8 mouse cellular contexts compared by ENCODE assay signal in the genomic region with DNA sequence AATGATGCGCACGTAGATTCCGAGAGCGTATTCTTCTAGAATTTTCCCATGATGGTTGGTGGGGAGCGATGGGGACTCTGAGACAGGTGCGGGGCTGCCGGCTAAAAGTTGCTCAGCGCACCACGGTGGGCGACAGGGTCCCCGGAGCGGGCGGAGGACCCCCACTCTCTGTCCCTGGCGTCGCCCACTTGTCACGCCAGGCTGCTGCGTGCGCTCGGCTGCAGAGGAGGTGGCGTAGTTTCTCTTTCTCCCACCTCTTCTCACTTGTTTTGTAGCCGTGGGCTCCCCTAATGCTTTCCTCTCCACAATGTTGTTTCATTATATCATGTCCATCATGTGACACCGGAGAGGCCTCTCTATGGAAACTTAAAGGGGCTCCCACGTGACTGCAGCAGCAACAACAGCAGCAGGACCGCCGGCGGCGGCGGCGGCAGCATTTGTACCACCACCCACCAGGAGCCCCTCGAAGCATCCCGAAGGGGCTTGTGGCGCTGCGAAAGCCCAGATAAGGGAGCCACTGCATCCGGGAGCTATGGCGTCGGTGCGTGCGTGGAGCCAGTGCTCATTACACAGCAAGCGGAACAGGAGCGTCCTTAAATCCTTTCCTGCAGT.
A peak's percentile ranks its signal among the peaks of the same experiment; 100 is the strongest.
DNase-seq lines count a peak whose midpoint lies in the region; ATAC-seq lines count a peak whose summit lies in the region.

No protein-coding gene starts in this region.

- H3K27me3 ChIP-seq in limb, embryonic 10.5 days (ENCODE audit: low read depth, poor library complexity, severe bottlenecking): peaks cover 92% of the 10 kb centered on the region
- peaks cover 64% of the 10 kb centered on the region for H3K27me3 ChIP-seq in midbrain, embryonic 12.5 days
- H3K27me3 ChIP-seq in splenic B cell, adult 2 months (ENCODE audit: control insufficient read depth, insufficient read depth, low read length, poor library complexity, severe bottlenecking): 0 out of 2 replicates have a peak, but pooled peaks cover 3% of the 10 kb centered on the region

- WGBS in limb, embryonic 10.5 days: 2% methylated on average over 40 of the region's 40 CpGs
- 1% methylated on average over 40 of the region's 40 CpGs for WGBS in midbrain, embryonic 12.5 days

- peak; percentile 27; the same call in 1 of the 2 replicates for ATAC-seq in midbrain, embryonic 12.5 days (ENCODE audit: low FRiP score, low read depth)

- peak overlapping the region; percentile 100 for H3K4me2 ChIP-seq in midbrain, embryonic 12.5 days (replicated peaks)

- peak overlapping the region; percentile 80 for H3K4me3 ChIP-seq in limb, embryonic 10.5 days
- peak overlapping the region; percentile 76 for H3K4me3 ChIP-seq in midbrain, embryonic 12.5 days

- H3K9ac ChIP-seq in midbrain, embryonic 12.5 days (replicated peaks): peak overlapping the region; percentile 40; the same call in 1 of the 2 replicates

- H3K9me3 ChIP-seq in limb, embryonic 10.5 days (replicated peaks): no peaks in the 10 kb centered on the region
- H3K9me3 ChIP-seq in midbrain, embryonic 12.5 days: no peaks in the 10 kb centered on the region

- H3K27ac ChIP-seq in limb, embryonic 10.5 days: no peak overlapping the region
- no peak overlapping the region for H3K27ac ChIP-seq in midbrain, embryonic 12.5 days (replicated peaks)

- DNase-seq in 3134 (ENCODE audit: extremely low read depth, insufficient read length, low spot score): peak; percentile 80
- peak; percentile 52 for DNase-seq in ZHBTc4 (ENCODE audit: low read depth, low spot score)
- peak; percentile 29 for DNase-seq in embryo, embryonic 11.5 days (ENCODE audit: low read depth, low spot score)
- peak; percentile 87 to 90 for DNase-seq in heart, adult 18-20 months
- peak; percentile 79 for DNase-seq in kidney, adult 11 months
- peak; percentile 69 for DNase-seq in limb, embryonic 10.5 days (ENCODE audit: low spot score)
- peak; percentile 93 for DNase-seq in splenic B cell, adult 2 months (ENCODE audit: low read depth, low spot score)

- H3K36me3 ChIP-seq in limb, embryonic 10.5 days: no peaks in the 10 kb centered on the region
- no peaks in the 10 kb centered on the region for H3K36me3 ChIP-seq in midbrain, embryonic 12.5 days
- H3K36me3 ChIP-seq in splenic B cell, adult 2 months (ENCODE audit: control insufficient read depth, insufficient read depth, low read length, poor library complexity, severe bottlenecking): peaks cover 2% of the 10 kb centered on the region; the same call in 1 of the 2 replicates

- peaks cover 44% of the 10 kb centered on the region for H3K4me1 ChIP-seq in limb, embryonic 10.5 days
- peaks cover 45% of the 10 kb centered on the region for H3K4me1 ChIP-seq in midbrain, embryonic 12.5 days

Comparison
In these comparisons a context has a peak if more than half of its experiments do, and no peak if none do; other contexts are left out.
1. DNase-seq: peak in every context shown above with its lines; median percentile 93 in splenic B cell, adult 2 months; 88 in heart, adult 18-20 months; 80 in 3134; 79 in kidney, adult 11 months; 69 in limb, embryonic 10.5 days; 52 in ZHBTc4; 29 in embryo, embryonic 11.5 days.